Mouse (Mus musculus): ENCODE measurements around the gene Adarb2.

DNA sequence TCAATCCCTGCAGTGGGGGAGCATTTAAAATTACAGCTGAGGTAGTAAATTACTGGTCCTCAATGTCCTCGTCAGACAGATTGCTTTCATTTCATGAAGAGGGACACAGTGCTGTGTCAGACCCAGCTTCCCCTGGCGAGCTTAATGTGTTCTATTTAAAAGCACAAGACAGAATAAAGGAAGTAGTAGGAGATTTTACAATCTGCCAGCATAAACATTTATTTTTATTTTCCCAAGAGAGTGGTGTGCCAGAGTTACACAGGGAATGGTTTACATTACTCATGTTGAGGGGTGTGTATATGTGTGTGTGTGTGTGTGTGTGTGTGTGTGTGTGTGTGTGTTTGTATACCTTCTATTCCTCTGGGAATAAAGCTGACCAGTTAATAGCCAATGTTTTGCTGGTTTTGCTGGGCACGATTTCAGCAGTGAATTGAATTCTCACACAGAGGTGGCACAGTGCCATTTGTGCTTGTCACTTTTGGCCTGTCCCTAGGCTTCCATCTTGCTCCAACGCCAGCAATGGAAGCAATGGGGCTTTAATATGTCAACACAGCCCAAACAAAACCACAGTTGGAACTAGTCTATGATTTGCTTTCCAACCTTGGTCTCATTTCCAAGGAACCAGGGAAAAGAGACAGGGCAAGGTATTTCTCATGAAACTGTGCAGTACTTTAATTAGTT is 282.1 kb downstream of the Adarb2 start:
- TF ChIP-seq CTCF (IDR thresholded peaks at IDR 0.05; ENCODE audit: extremely low read depth, insufficient read depth, insufficient read length, insufficient replicate concordance) (no peak), POLR2A (IDR thresholded peaks at IDR 0.05; ENCODE audit: low read depth, low read length) (no peak)

Data from spleen, adult 2 months (tissue).